Mouse (Mus musculus): ENCODE data around the gene Arfip1. TPM values are rescaled to one million over a fixed set of nuclear protein-coding genes. Genes with fewer than 3 reads are reported as not detected.

The Arfip1 gene
- polyA plus RNA-seq, 1 experiment from 2014 or later = 49.0 TPM

- Histone ChIP-seq H3K9me3 (ENCODE audit: control insufficient read depth, low read length) (no peaks in the 10 kb centered on the region), H3K36me3 (ENCODE audit: control insufficient read depth, insufficient read depth, low read length) (no peaks in the 10 kb centered on the region), H3K4me1 (ENCODE audit: control insufficient read depth, insufficient read depth, low read length) (peaks cover 19% of the 10 kb centered on the region), H3K4me2 (ENCODE audit: low read depth, low read length) (no peak overlapping the region), H3K27ac (ENCODE audit: low read length) (0 out of 2 replicates have a peak overlapping the region, but pooled peaks have one; percentile 4), H3K4me3 (ENCODE audit: low read length) (no peak overlapping the region), H3K27me3 (replicated peaks; ENCODE audit: control insufficient read depth, insufficient read depth, low read length) (peaks cover 10% of the 10 kb centered on the region), H3K9ac (ENCODE audit: low read depth, low read length) (no peak overlapping the region)
- 67% methylated on average over 6 of the region's 6 CpGs for WGBS
- ATAC-seq = no peak
Observed at GRCm38 (mm10) chr3:84474398-84474797, 108.0 kb downstream of the Arfip1 start.

DNA sequence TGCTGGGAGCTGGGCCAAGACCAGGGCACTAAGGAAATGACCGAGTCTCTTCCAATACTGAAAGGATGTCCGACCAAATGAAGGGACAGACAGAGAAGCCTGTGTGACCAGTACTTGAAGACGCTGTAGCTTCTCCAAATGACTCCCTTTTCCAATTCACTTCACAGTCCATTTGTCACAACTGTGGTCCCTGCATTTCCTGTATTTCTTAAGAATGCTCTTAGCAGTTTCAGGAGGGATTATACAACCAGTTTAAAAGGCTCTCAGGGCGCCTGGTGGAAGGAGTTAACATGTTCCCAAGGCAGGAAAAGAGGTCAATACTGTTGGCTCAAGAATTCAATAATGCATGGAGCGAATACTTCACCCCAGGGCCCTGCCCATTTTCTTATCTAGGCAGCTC is 109.5 kb downstream of the Arfip1 start:
- 0 out of 2 replicates have a peak overlapping the region, but pooled peaks have one; percentile 8 for H3K4me2 ChIP-seq (ENCODE audit: low read depth, low read length)
- H3K36me3 ChIP-seq (ENCODE audit: control insufficient read depth, insufficient read depth, low read length) = no peaks in the 10 kb centered on the region
- no peak overlapping the region for H3K4me3 ChIP-seq (ENCODE audit: low read length)
- 53% methylated on average over 5 of the region's 5 CpGs for WGBS
- peaks cover 11% of the 10 kb centered on the region for H3K4me1 ChIP-seq (ENCODE audit: control insufficient read depth, insufficient read depth, low read length)
- no peak overlapping the region for H3K27ac ChIP-seq (ENCODE audit: low read length)
- no peak overlapping the region for H3K9ac ChIP-seq (ENCODE audit: low read depth, low read length)
- peaks cover 4% of the 10 kb centered on the region for H3K27me3 ChIP-seq (replicated peaks; ENCODE audit: control insufficient read depth, insufficient read depth, low read length)
- ATAC-seq = no peak
- no peaks in the 10 kb centered on the region for H3K9me3 ChIP-seq (ENCODE audit: control insufficient read depth, low read length)

- no peak overlapping the region for H3K4me3 ChIP-seq (ENCODE audit: low read length)
- no peaks in the 10 kb centered on the region for H3K9me3 ChIP-seq (ENCODE audit: control insufficient read depth, low read length)
- 51% methylated on average over 3 of the region's 3 CpGs for WGBS
- H3K4me1 ChIP-seq (ENCODE audit: control insufficient read depth, insufficient read depth, low read length) = peaks cover 16% of the 10 kb centered on the region
- no peaks in the 10 kb centered on the region for H3K27me3 ChIP-seq (replicated peaks; ENCODE audit: control insufficient read depth, insufficient read depth, low read length)
- H3K4me2 ChIP-seq (ENCODE audit: low read depth, low read length) = 0 out of 2 replicates have a peak overlapping the region, but pooled peaks have one; percentile 8
- no peaks in the 10 kb centered on the region for H3K36me3 ChIP-seq (ENCODE audit: control insufficient read depth, insufficient read depth, low read length)
- no peak overlapping the region for H3K27ac ChIP-seq (ENCODE audit: low read length)
- ATAC-seq = no peak
- no peak overlapping the region for H3K9ac ChIP-seq (ENCODE audit: low read depth, low read length)
Observed at GRCm38 (mm10) chr3:84472527-84472926, 109.9 kb downstream of the Arfip1 start.

DNA sequence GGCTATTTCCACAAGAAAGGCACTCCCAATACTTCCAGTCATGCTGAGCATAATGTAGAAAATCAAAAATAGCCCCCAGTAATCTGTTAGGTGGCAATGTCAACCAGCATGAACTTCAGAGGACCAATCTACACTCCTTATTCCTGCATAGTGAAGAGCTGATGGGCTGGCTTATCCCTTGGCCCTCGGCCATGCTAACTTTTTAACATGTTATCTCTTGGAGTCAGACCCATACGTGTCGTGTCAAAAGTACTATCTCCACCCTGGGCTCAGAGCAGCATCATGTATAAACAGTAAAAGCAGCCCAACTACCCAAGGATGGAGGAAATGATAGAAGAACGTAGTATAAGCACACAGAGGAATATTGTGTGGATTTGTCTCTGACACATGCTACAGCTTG is 111.3 kb downstream of the Arfip1 start:
- peak; percentile 47 for ATAC-seq
- WGBS = 83% methylated on average over 4 of the region's 4 CpGs
- no peak overlapping the region for H3K27ac ChIP-seq (ENCODE audit: low read length)
- no peak overlapping the region for H3K4me3 ChIP-seq (ENCODE audit: low read length)
- no peaks in the 10 kb centered on the region for H3K9me3 ChIP-seq (ENCODE audit: control insufficient read depth, low read length)
- H3K27me3 ChIP-seq (replicated peaks; ENCODE audit: control insufficient read depth, insufficient read depth, low read length) = no peaks in the 10 kb centered on the region
- H3K4me1 ChIP-seq (ENCODE audit: control insufficient read depth, insufficient read depth, low read length) = peaks cover 19% of the 10 kb centered on the region
- no peaks in the 10 kb centered on the region for H3K36me3 ChIP-seq (ENCODE audit: control insufficient read depth, insufficient read depth, low read length)
- H3K4me2 ChIP-seq (ENCODE audit: low read depth, low read length) = no peak overlapping the region
- no peak overlapping the region for H3K9ac ChIP-seq (ENCODE audit: low read depth, low read length)

- Histone ChIP-seq H3K4me3 (ENCODE audit: low read length) (no peak overlapping the region), H3K27me3 (replicated peaks; ENCODE audit: control insufficient read depth, insufficient read depth, low read length) (no peaks in the 10 kb centered on the region), H3K9ac (ENCODE audit: low read depth, low read length) (no peak overlapping the region), H3K36me3 (ENCODE audit: control insufficient read depth, insufficient read depth, low read length) (no peaks in the 10 kb centered on the region), H3K9me3 (ENCODE audit: control insufficient read depth, low read length) (no peaks in the 10 kb centered on the region), H3K4me2 (ENCODE audit: low read depth, low read length) (no peak overlapping the region), H3K27ac (ENCODE audit: low read length) (no peak overlapping the region), H3K4me1 (ENCODE audit: control insufficient read depth, insufficient read depth, low read length) (peaks cover 12% of the 10 kb centered on the region)
- ATAC-seq = peak; percentile 13; the same call in 1 of the 2 replicates
- 44% methylated on average over 4 of the region's 4 CpGs for WGBS
Observed at GRCm38 (mm10) chr3:84468111-84468453, 114.3 kb downstream of the Arfip1 start.

DNA sequence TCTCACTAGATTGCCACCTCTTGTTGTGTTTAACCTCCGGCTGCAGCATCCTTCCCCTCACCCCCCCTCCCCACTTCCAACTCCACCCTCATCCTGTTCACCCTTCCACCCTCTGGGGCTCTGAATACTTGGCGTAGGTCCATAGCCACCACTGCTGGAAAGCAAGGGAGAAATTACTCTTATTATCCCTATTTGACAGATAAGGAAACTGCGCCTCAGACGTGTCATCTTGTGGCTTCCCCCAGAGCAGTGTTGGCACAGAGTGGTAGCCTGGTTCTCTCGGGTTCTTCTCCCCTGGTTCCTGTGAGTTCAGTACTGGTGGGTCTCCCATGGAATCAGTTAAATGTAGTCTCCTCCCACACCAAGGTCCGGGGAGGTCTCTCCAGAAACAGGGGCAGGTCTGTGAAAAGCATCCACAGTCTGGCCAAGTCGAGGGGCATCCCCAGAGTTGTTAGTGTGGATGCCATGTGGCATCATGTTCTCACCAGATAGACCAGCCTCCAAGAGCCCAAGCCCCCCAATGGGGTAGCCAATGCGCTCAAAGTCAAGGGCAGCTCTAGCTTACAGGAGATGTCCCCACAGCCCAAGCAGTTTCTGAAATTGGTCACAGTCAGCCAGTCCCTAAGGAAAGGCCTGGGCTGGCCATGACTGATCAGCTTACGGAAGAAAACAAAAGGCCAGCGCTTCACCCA is 114.9 kb downstream of the Arfip1 start:
- no peak overlapping the region for H3K9ac ChIP-seq (ENCODE audit: low read depth, low read length)
- WGBS = 39% methylated on average over 10 of the region's 10 CpGs
- no peaks in the 10 kb centered on the region for H3K36me3 ChIP-seq (ENCODE audit: control insufficient read depth, insufficient read depth, low read length)
- no peaks in the 10 kb centered on the region for H3K27me3 ChIP-seq (replicated peaks; ENCODE audit: control insufficient read depth, insufficient read depth, low read length)
- no peak overlapping the region for H3K27ac ChIP-seq (ENCODE audit: low read length)
- H3K4me3 ChIP-seq (ENCODE audit: low read length) = no peak overlapping the region; the same call in 1 of the 2 replicates
- peaks cover 8% of the 10 kb centered on the region for H3K4me1 ChIP-seq (ENCODE audit: control insufficient read depth, insufficient read depth, low read length)
- no peak overlapping the region for H3K4me2 ChIP-seq (ENCODE audit: low read depth, low read length)
- H3K9me3 ChIP-seq (ENCODE audit: control insufficient read depth, low read length) = no peaks in the 10 kb centered on the region
- ATAC-seq = peak; percentile 61

DNA sequence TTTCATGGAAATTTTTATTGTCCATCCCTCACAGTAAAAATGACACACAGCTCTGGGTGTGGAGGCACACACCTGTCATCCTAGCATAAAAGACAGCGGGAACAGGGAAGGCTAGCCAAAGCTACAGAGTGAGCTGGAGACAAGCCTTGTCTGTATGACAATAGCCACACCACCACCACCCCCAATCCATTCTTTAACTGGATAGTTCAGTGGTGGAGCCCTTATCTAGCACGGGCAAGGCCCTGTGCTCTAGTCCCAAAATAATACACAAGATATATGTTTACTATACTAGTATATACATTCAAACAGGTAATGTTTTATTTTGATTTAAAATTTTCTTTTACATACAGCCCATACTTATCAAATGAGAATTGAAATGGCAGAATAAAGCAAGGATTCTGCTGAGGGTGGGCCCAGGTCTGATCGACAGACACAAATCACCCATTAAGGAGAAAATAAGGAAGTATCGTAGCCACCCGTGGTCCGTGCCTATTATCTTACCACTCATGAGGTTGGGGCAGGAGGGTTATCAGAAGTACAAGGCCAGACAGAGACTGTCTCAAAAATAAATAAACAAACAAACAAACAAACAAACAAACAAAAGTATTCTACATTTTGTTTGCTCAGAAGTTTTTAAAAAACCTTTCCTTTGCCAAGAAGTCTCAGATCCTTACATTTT is 116.5 kb downstream of the Arfip1 start:
- Histone ChIP-seq H3K4me2 (ENCODE audit: low read depth, low read length) (no peak overlapping the region), H3K4me1 (ENCODE audit: control insufficient read depth, insufficient read depth, low read length) (peaks cover 20% of the 10 kb centered on the region), H3K9me3 (ENCODE audit: control insufficient read depth, low read length) (no peaks in the 10 kb centered on the region), H3K4me3 (ENCODE audit: low read length) (no peak overlapping the region), H3K9ac (ENCODE audit: low read depth, low read length) (no peak overlapping the region), H3K27ac (ENCODE audit: low read length) (no peak overlapping the region), H3K36me3 (ENCODE audit: control insufficient read depth, insufficient read depth, low read length) (no peaks in the 10 kb centered on the region), H3K27me3 (replicated peaks; ENCODE audit: control insufficient read depth, insufficient read depth, low read length) (no peaks in the 10 kb centered on the region)
- 76% methylated on average over 6 of the region's 6 CpGs for WGBS
- ATAC-seq = no peak

GRCm38 (mm10) chr3:84461687-84462086 is 120.7 kb downstream of the Arfip1 start:
- H3K27me3 ChIP-seq (replicated peaks; ENCODE audit: control insufficient read depth, insufficient read depth, low read length) = no peaks in the 10 kb centered on the region
- peak overlapping the region; percentile 66 for H3K27ac ChIP-seq (ENCODE audit: low read length)
- no peaks in the 10 kb centered on the region for H3K36me3 ChIP-seq (ENCODE audit: control insufficient read depth, insufficient read depth, low read length)
- H3K9ac ChIP-seq (ENCODE audit: low read depth, low read length) = 0 out of 2 replicates have a peak overlapping the region, but pooled peaks have one; percentile 15
- peaks cover 28% of the 10 kb centered on the region for H3K4me1 ChIP-seq (ENCODE audit: control insufficient read depth, insufficient read depth, low read length)
- H3K4me2 ChIP-seq (ENCODE audit: low read depth, low read length) = no peak overlapping the region
- H3K4me3 ChIP-seq (ENCODE audit: low read length) = no peak overlapping the region
- no peaks in the 10 kb centered on the region for H3K9me3 ChIP-seq (ENCODE audit: control insufficient read depth, low read length)
- peak; percentile 47 for ATAC-seq
- 35% methylated on average over 4 of the region's 4 CpGs for WGBS

DNA sequence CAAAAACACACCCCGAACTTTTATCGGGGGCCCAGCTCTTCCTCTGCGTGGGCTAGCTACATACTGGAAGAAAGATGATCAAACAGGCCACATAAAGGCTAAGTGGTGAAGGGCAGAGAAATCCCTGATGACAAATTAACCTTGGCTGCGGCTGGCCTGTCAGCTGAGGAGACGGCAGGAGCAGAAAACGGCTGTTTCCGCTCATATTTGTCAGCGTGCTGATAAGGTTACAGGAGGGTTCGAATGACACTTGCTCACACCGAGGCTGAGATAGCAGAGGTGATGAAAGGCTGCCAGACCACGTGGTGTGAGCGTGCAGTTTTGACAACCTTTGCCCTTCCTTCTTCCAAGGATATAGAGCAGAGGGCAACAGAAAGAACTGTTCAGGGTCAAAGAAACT is 121.5 kb downstream of the Arfip1 start:
- Histone ChIP-seq H3K9me3 (ENCODE audit: control insufficient read depth, low read length) (no peaks in the 10 kb centered on the region), H3K4me1 (ENCODE audit: control insufficient read depth, insufficient read depth, low read length) (peaks cover 31% of the 10 kb centered on the region), H3K4me2 (ENCODE audit: low read depth, low read length) (peak overlapping the region; percentile 37; the same call in 1 of the 2 replicates), H3K27ac (ENCODE audit: low read length) (peak overlapping the region; percentile 77), H3K27me3 (replicated peaks; ENCODE audit: control insufficient read depth, insufficient read depth, low read length) (no peaks in the 10 kb centered on the region), H3K36me3 (ENCODE audit: control insufficient read depth, insufficient read depth, low read length) (no peaks in the 10 kb centered on the region), H3K4me3 (ENCODE audit: low read length) (no peak overlapping the region), H3K9ac (ENCODE audit: low read depth, low read length) (peak overlapping the region; percentile 15; the same call in 1 of the 2 replicates)
- 7% methylated on average over 12 of the region's 12 CpGs for WGBS
- ATAC-seq = peak; percentile 88

Measured in intestine, embryonic 16.5 days (tissue).